Mouse (Mus musculus): ENCODE measurements around the gene Ptprb.

The Ptprb gene

DNA sequence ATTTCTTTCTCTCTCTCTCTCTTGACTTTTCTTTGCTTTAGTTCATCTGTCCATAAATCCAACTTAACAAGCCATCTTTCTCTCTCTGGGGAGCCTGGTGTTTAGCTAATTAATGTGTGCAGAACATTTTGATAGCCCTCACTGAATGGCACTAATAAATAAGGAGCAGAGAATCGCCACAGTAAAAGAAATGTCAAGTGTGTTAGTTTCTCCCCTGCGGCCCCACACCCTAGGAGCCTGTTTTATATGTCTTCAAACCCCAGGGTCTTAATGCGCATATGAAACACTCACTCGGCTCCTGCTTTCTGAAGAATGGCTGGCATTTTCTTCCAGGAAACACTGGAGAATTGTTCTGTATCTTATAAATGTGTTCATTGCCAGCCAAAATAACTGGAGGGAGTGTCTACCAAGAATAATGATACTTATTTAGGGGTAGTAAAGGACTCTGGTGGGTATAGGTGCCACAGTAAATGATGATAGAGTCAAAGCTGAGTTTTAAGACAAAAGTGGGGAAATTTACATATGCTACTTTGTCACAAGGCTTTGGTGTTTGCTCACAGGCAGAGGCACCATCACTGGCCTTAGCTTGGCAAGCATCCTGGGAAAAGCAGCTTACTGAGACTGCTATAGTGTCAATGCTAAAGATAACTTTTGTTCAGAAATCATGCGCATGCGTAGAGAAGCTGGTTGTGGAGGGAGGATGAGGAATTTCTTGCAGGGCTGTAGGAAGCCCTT, 95.8 kb downstream of the Ptprb start:
- no peak for DNase-seq (ENCODE audit: low spot score in 2 of 2)

DNA sequence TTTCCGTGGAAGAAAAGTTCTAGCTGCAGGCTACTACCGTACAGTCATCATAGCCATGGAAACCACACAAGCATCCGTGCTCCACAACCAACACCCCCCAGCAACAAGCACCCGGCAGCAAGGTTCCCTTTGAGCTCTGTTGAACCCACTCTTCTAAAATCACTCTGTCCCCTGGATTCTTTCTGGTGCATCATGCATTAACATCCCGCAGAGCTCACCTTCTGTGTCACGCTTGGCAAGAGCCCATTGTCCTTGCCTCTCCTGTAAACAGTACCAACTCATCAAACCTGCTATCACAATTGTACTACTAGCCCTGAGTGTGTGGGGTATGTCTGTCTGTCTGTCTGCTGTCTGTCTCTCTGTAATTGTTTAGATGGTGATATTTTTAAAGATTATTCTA, 98.8 kb downstream of the Ptprb start:
- no peak for DNase-seq (ENCODE audit: low spot score in 2 of 2)

DNA sequence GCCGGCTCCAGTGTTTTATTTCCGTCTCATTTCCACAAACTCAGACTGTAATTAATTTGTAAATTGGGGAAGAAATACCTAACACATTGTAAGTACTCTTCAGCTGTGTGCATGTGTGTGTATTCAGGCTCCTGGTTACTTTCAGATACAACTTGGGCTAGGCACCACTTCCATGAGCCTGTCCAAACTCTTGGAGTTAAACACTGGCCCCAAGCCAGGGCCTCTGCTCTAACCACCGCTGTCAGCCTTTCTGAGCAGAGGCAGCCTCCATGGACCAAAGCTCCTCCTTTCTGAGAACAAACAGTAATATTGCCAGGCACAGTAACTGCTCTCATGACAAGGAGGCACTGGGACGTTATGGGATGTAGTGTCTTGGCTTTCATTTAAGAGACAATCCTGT, 101.5 kb downstream of the Ptprb start:
- DNase-seq (ENCODE audit: low spot score in 2 of 2): no peak

DNA sequence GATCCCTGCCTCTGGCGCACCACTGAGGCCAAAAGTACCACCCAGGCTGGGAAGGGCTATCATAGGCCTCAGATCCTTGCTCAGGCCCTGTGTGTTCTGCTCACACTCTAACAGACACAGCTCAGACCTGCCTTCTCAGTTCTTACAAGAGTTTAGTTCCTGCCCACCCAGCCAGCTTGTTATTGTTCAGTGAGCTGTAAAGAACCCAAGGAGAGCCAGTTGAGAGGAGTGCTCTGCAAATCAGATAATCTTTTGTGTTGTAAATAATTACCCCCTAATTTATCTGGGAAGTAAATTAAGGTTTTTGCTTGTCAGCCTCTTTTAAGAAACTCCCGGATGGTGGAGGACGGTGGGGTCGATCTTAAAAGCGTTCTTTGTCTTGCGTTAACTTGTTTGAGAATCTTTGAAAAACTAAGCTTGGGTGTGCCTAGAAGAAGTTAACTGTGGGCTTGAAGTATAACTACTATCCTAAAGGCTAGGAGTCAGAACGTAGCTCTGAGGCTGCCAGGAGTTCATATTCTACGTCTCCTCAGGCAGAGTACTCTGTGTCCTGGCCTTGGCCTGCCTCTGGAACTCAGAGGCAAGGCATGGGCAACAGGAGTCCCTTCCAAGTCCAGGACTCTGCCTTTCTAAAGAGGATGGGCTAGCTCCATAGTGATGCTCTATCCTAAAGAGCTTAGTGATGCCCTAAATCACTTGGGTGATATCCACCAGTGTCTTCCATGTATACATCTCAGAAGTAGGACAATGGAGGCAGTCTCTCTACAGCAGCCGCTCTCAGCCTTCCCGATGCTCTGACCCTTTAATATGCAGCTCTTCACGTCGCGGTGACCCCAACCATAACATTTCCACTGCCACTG, 107.7 kb downstream of the Ptprb start:
- DNase-seq (ENCODE audit: low spot score in 2 of 2): no peak

DNA sequence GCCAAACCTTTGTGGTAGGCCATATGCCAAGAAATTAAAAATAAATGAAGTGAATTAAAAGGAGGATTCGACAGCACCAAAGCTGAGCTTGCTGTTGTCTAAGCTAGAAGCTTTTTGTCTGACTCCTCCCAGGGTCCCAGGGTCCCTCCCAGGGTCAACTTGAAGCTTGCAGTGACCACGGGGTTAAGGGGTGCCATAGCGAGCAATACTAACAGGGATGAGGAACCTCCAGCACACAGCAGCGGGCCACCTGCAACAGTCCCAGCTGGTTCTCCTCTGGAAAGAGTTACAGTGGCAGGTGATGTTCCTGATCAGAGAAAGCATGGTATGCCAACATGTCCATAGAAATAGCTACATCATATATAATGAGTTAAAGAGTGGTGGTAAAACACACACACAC, 109.1 kb downstream of the Ptprb start:
- no peak for DNase-seq (ENCODE audit: low spot score in 2 of 2)

DNA sequence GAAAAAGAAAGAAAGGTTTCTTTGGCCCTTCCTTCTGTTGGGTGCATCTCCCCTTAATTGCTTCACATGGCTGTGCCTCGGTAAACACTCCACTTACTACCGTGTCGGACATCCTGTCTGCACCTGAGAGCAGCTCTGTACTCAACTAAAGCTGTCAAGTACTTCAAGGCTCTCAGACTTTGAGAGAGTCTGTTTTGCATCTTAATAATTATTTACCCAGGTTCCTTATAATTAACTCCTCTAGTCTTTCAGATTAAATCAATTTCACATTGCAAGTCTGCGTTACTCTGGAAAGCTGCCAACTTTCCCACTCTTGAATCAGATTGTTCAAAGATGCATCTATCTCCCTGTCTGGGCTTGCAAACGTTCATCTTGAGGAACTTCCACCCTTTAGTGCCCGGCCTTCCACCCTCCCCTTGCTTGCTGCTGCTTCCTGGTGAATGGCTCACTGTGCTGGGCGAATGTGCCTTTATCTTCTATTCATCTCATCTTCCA, 111.1 kb downstream of the Ptprb start:
- DNase-seq (ENCODE audit: low spot score in 2 of 2): no peak

DNA sequence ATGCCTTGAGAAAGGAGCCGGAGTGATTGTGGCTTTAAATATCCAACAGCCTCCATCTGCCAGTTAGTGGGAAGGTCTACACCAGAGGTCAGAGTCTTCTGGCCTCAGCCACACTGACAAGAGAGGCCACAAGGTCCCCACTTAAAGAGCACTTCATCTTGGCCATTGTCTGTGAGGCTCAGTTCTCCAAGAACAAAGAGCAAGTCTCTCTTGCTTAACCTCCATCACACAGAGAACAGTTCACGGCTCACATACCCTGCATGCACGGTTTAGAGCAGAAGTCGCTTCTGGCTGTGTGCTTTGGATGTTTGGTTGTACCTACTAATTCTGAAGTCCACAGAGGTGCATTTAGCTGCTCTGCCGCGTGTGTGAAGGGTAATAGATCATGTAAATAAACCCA, 113.5 kb downstream of the Ptprb start:
- DNase-seq (ENCODE audit: low spot score in 2 of 2): no peak

DNA sequence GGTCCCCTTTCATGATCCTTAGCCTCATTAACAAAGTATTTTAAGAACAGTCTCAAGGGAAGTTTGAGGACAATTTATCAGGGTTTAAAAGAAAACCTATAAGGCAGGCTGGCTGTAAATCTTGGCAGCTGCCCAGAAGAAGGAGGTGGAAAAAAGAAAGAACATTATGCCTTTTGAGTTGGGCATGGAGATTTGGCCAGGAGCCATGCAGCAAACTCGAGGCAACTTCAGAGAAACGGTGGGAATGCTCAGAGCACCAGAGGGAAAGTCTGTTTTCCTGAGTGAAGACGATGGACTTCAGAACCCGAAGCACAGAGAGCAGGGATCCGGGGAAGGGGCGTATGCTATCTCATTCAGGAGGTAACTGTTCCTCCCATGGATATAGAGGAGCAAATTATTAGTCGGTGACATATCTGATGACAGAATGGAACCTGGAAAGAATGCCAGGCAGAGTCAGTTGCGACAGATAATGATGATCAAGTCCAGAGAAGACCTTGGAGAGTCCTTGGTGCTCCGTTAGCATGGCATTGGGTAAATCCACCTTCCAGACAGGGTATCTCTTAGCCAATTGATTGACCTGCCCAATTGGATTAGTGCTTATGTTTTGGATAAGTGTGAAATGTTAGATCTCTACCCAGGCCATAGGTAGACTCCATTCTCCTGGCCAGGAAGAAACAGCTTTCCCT, 118.6 kb downstream of the Ptprb start:
- DNase-seq (ENCODE audit: low spot score in 2 of 2): no peak

DNA sequence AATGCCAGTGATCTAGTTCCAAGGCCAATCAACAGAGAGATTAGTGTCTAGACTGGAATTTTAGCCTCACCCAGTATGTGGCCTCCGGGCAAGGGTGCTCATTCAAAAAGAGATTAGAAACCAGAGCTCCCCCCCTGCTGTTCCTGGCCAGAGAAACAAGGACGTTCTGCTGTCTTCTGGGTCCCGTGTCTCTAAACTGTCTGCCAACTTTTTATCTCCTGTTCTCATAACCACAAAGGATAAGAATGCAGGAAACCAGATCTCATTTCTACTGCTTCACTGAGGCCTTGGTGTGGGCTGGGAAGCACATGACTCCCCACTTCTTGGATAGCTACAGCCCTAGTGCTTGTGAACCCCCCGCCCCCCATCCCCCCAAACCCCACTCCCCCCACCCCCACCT, 119.3 kb downstream of the Ptprb start:
- DNase-seq (ENCODE audit: low spot score in 2 of 2): peak in 1 of 2 experiments; percentile 2

DNA sequence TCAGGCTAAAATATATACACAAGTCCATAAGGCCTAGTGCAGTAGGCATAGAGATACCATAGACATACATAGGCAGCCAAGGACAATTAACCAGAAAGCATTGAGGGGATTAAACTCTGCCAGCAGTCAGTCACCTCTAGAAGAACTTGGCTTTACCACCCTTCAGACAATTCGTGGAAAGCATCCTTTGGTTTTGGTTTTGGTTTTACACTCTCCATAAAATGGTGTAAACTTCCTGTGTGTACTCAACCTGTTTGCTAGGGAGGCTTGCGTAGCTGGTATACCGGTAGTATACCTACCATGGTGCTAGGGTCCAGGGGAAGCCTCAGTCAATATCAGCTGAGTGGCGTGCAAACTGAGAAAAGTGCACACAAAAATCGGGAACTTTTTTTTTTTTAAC, 121.0 kb downstream of the Ptprb start:
- no peak for DNase-seq (ENCODE audit: low spot score in 2 of 2)

DNA sequence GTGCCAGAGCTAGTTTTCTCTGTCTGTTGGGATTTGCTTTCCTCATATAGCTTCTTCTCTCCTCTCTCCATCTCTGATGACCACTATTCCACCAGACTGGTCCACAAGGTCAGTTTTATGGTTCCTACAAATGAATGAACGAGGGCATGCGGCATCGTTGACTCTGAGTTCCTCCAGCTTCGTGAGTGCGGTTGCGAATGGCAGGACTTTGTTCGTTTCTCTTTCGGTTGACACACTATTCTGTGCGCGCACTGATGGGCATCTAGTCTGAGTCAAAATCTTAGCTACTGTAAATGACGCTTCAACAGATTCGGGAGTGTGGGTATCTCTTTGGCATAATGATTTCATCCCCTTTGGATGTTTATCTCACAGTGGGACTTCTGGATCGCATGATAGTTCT, 121.6 kb downstream of the Ptprb start:
- DNase-seq (ENCODE audit: low spot score in 2 of 2): no peak

DNA sequence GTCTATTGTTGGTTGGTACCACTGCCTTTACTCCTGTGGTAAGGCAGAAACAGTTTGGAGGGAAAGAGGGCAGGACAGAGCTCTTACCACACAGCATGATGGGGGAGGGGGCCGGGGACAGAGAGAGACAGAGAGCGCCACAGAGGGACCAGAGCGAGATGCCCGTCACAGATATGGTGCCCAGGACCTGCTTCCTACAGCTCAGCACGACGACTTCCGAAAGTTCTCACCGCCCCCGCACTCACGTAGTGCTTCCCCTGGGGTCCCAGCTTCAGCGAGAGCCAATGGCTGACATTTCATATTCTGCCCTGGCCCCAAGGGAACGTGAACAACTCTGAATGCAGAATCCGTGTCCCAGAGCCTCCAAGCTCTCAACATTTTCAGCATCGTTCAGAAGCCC, 122.2 kb downstream of the Ptprb start:
- no peak for DNase-seq (ENCODE audit: low spot score in 2 of 2)

DNA sequence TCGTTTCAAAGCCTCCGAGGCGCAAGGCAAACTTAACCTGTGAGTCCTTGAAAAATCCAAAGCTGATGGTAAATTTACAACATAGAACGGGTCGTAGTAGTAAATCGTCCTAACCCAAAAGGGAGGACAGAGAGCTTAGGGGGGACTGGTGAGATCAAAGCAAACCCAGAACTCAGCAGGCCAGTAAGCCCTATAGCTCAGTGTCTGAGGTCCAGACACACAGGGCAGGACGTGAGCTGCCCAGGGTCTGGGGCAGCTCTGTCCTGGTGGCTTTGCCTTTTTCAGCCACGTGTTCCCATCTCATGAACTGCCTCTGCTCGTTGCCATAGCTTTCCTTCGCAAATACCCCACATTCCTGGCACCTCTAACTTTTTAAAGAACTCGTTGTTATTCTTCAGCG, 122.7 kb downstream of the Ptprb start:
- DNase-seq (ENCODE audit: low spot score in 2 of 2): no peak

DNA sequence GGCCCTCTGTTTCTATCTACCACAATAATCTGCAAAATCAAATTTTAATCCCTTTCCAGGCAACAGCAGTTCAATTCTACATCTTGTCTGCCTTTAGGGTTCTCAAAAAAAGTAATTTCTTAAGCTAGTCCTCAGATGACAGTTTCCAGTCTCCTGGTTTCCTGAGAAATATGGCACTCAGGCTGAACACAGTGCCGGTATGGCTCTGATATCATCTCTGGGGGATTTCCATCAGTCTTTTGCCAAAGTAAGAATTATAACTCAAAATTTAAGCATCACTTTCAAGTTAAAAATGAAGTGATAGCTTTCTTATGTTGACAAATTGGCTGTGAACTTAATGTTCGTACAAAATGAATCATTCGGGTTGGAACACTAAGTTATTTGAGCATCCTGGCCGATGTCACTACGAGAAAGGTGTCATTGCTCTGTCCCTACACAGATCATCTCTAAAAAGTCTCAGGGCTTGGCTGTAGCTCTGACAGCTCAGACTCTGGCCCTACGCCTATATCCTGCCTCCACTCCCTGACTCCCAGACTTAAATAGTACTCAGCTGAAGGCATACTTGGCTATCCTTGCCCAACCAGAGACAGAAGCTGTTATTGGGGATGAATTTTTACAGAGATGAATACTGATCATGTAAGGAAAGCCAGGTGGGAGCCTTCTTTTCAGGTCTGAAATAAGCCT, 127.6 kb downstream of the Ptprb start:
- DNase-seq (ENCODE audit: low spot score in 2 of 2): no peak

DNA sequence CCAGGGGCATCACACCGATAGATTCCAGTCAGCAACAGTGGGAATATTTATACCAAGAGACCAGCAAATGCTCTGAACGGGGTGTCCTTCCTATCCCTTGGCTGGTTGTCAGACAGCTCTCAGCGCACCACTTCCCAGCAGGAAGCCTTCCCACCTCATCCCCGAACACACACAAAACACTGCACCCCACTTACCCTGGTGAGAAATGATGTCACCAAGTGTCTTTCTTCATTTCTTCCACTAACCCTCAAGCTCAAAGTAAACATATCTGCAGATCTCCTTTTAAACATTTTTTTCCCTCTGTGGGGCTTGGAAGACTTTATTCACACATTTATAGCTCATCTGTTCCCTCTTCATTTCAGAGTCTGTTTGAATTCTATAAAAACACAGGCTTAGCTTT, 128.4 kb downstream of the Ptprb start:
- DNase-seq (ENCODE audit: low spot score in 2 of 2): no peak

DNA sequence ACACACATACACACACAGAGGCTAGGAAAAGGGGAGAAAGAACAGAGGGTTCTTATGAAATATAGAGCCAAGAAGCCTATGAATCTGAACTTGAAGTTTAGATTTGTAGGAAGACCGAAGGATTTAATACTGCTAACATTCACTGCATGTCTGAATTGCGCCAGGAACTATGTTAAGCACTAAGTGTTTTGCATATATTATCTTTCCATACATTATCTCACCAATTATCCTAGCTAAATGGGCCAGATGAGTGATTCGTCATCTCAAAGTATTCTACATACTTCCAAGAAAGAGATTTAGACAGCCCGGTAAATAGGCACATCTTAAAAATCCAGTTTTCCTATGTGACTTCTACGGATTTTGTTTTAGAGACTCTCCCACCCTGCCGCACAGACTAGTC, 129.7 kb downstream of the Ptprb start:
- DNase-seq (ENCODE audit: low spot score in 2 of 2): no peak

DNA sequence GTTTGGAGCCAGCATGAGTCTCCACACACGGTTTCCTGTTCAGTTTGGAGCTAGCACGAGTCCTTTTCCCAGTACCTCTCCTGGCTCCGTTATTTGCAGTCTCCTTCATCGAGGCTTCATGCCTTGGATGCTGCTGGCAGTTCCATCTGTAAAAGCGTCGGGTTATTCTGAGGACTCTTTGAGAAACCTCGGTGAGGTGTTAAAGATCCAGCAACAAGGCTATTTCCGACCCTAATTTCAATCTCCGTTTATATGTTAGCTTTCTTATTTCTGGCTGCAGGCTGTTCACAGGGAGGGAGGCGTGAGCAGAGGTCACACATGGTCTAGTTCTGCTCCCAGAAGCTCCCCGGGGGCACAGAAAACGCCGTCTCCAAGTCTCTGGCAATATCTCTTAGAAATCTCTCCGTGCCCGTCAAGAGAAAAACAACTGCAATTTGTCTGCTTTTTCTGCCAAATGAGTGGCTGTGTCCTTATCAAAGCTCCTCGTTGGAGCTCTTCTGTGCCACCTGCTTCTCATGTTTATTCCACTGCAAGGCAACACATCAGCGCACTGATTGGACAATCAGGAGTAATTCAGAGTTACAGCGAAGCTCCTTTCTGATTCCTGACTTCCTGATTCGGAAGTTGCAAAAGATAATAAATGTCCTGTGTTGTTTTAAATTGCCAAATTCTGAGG, 132.5 kb downstream of the Ptprb start:
- DNase-seq (ENCODE audit: low spot score in 2 of 2): no peak

DNA sequence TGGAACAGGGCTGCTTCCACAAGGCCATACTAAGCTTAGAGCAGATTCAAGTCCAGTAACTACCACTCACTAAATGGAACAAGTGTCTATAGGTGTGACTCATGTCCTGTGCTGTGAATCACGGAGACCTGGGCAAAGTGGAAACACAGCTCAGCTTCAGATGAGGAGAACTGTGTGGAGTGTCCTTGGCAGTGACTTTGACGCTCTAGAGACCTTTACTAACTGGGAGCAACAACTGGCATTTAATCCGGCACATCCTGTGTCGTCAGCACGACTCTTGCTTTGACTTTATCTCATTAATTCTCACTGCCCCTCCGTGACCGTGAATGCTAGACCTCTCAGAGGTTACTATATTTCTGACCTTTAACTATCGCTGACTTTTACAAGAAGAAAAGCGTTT, 135.5 kb downstream of the Ptprb start:
- no peak for DNase-seq (ENCODE audit: low spot score in 2 of 2)

DNA sequence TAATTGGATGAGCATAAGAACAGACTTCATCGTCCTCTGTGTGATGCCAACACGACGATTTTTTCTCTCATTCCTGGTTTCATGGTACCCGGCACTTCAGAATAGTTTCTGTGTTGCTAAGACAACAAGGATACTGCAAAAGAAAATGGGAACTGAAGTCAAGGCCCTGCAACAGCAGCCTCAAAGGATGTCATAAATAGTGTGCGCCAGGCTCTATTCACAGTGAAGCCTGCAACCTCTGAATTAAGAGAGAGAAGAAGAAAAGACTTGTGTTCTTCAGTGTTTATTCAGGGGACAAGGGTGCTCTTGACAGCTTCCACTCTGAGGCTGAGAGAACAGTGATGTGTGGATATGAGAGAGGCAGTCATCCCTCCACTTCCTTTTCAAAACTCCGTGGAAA, 140.8 kb downstream of the Ptprb start:
- no peak for DNase-seq (ENCODE audit: low spot score in 2 of 2)

DNA sequence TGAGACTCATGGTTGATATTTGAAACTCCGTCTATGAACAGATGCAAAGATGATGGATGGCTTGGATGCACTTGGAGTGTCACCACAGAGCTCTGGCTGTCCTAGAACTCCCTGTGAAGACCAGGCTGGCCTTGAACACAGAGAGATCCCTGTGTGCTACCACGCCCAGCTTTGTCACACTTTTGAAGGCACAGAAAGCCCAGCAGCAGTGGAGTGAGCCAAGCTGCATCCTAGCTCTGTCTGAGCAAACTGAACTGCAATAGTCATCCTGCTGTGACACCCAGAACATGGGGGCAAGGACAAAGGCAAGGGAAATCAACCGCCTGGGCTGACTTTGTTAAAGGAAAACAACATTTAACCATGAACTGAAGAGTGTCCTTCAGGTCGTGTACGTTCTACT, 141.4 kb downstream of the Ptprb start:
- no peak for DNase-seq (ENCODE audit: low spot score in 2 of 2)

DNA sequence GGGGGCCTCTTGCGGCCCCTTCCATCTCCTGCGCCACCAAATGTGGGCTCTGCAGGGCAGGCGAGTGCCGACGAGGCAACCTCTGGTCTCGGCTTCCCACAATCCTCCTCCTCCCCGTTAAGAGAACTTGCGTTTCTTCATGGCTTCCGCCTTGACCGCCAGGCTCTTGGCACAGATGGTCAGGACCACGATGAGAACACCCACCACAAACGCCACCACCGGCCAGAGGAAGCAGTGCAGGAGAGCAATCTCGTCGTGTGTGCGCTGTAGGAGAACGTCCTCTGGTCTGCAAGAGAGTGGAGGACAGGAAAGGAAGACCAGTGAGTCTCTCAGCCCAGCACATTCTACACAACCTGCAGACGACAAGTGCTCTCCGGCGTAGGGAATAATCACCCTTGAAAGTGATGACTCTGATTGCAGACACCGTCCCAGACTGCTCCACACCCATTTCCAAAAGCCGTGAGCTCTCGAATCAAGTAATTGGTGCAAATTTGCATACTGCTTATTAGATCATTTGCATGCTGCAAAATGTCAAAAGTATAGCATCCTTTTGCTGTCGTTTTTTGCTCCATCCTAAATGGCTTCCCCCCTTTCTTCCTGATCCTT, 142.9 kb downstream of the Ptprb start:
- no peak for DNase-seq (ENCODE audit: low spot score in 2 of 2)

Measured in heart, adult 9 months (tissue).